Mouse (Mus musculus) bone marrow macrophage, adult 2 months (primary cell): ENCODE results near the gene Arr3.

Experiments used
- CTCF ChIP-seq: IDR thresholded peaks from 2 replicates; pipeline ENCODE4 v1.5.1; 2012; ENCODE audit warnings: low read depth, mild to moderate bottlenecking, low read length, moderate library complexity
- POLR2A ChIP-seq: IDR thresholded peaks from 2 replicates; pipeline ENCODE4 v1.6.1; 2012; ENCODE audit warnings: mild to moderate bottlenecking, low read depth, low read length, borderline replicate concordance

DNA sequence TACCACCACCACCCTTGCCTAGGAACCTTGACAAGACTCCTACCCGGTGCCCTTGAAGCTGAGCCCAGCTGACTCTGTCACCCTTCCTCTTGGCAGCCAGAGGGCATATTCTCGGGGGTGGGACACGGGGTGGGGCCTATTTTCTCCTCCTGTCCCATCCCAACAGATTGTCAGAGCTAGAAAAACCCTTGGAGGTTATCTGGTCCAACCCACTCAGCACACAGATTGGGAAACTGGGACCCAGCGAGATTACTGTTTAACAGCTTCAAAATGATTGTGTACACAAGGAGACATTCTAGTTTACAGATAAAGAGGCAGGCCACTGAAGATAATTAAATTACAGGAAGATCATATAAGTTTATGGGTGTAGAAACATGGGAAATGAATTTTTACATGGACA lies 10.5 kb upstream of the Arr3 start, which contains the start of gene P2ry4:
- no peak for TF ChIP-seq CTCF
- TF ChIP-seq POLR2A = no peak
